Mouse (Mus musculus): ENCODE measurements around the gene Mid2.
A peak's percentile ranks its signal among the peaks of the same experiment; 100 is the strongest.
"Not testable (repeated sequence)": the region's sequence is repeated elsewhere in the genome, so short reads cannot be mapped to it uniquely, and the experiment has no call there.

Mid2 gene

DNA sequence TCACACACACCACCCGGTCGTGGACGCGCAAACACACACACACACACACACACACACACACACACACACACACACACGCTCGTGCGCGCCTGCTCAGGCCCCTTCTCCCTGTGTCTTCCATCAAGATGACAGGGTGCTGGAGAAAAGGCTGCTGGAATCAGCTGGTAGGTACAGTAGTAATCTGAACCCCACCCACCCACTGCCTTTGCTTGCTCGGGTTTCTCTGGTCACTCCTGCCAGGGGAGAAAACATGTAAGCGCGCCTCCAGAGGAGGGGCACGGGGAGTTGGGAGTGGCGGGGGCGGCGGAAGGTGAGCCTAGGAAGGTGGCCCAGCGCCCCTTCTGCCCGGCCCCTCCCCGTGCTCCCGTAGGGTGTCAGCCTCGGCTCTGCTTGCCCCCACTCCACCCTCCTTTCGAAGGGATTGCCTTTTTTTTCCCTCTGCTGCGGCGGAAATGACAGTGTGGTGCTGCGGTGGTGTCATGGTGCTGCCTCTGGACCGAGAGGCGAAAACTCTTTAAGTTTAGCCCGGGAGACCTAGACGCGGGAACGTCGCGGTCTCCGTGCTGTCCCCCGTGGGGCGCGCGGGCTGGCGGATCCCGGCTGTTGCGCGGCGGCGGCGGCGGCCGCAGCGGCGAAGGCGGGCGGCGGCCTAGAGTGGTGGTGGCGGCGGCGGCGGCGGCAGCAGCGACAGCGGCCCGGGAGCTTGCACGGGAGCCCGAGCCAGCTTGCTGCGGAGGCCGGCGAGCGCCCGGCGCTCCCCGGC lies at the start of gene Mid2:
Gene Mid2, plus strand, starts transcription at position 121 of the 763 bp plus-strand sequence.
- peak; percentile 47 for DNase-seq (ENCODE audit: extremely low spot score, low spot score)

DNA sequence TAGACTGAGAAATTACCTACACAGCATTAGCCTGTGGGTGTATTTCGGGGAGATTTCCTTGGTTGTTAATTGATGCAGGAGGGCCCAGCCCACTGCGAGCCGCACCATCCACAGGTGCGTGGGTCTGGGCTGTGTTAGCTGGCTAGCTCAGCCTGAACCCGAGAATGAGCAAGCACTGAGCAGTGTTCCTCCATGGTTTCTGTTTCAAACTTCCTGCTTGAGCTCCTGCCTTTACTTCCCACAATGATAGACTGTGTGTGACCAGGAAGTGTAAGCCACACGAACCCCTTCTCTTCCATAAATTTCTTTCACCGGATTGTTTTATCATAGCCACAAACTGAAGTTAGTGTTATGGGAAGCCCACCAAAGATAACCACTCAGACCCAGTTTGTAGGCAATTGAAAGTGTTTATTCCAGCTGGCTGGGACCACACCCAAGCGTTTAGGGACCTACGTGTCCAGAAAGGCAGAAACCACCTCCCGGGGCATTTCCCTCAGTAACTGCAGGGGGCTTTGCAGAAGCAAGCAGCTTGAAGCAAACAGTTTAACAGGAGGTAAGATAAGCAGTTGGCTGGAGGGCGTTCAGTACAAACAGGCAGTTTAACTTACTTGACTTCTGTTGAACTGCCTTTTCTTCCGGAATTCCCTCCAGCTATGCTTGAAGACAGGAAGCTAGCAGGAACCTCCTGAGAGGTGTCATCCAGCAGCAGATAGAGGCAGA lies 39.4 kb upstream of the Mid2 start:
- DNase-seq (ENCODE audit: extremely low spot score, low spot score) = no peak

DNA sequence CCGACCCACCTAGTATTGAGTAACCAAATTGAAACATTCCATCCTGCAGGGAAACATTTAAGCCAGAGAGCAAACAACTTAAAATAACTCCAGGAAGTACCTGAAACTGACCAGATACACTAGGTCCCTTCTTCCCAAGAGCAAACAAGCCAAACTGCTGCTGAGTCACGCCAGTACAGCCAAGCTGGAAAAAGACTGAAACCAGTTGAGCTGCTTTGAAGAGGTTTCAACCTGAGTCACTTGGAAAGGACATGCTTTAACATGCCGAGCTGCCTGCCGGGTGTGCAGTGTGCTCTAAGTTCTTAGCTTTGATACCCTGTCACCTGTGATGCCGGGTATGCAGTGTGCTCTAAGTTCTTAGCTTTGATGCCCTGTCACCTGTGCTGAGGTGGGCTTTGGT lies 26.4 kb upstream of the Mid2 start:
- no peak for DNase-seq (ENCODE audit: extremely low spot score, low spot score)

DNA sequence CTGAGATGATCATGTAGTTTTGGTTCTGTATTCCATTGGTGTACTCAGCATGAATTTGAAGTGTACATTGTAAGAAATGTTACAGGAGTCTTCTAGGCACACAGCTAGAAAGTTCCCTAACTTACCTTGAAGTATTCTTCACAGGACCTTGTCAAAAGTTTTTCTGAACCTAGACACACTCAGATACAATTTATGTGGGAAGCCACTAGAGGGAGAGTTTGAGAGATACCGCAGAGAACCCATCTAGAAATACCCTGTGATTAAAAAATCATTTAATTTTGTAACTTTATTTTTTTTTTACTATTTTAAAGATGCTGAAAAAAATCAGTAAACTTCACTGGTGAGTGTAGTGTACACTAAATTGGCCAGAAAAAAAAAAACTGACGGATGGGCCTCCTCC lies 24.8 kb upstream of the Mid2 start:
- no peak for DNase-seq (ENCODE audit: extremely low spot score, low spot score)

DNA sequence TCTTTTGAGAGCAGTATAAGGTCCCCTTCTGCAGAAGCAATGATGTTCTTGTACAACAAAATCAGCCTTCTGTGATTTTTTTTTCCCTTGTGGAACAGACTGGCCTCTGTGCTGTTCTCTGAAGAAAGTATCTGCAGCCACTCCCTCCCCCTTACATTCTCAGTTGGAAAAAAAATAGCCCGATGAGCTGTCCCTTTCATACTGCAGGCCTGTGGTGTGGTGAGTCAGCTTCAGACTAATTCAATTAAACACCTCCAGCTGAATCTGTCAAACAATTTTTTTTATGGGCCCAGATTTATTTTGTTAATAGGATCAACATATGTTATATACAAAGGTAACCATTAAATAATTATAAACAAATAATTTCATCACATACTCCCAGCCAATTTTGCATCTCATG lies 3.7 kb upstream of the Mid2 start:
- no peak for DNase-seq (ENCODE audit: extremely low spot score, low spot score)

DNA sequence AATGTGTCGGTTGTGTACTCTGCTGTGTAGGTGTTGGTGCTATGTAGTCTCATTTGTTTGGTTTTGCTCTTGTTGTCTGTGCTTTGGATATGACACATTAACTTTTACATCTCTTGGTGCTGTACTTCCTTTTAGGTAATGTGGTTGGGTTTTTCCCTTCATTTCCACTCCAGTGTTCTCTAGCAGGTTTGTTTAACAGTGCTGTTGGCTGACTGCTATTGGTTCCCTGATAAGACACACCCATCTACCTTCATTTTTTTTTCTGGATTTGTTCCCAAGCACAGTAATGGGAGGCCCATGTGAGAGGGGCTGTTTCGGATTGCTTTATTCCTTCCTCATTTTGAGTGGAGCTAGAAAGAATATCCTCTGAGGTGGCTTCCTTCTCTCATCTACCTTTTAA lies 883 bp upstream of the Mid2 start:
- DNase-seq (ENCODE audit: extremely low spot score, low spot score) = no peak

DNA sequence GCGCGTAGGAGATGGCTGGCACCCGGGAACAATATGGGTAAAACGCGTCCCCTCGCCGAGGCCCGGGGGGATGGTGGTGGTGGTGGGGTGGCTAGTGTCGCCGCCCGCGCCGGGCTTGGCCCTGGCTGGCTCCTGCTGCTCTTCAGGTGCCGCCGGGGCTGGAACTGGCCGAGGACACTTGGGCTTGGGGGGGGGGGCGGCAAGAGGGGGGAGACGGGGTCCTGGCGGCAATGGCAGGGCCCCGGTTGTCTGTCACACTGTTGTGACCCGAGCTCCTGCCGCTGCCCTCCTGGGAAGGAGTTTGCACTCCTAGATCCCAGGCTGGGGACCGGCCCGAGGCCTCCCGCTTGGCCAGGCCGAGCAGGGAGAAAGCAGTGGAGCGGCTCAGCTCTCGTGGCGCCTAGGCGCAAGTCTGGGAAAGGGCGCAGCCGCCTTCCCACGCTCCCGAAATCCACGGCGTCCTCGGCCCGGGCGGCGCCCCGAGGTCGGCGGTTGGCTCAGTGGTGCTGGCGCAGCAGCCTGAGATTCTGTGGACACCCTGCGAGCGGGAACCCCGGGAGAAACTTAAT lies 927 bp downstream of the Mid2 start:
- DNase-seq (ENCODE audit: extremely low spot score, low spot score) = no peak

DNA sequence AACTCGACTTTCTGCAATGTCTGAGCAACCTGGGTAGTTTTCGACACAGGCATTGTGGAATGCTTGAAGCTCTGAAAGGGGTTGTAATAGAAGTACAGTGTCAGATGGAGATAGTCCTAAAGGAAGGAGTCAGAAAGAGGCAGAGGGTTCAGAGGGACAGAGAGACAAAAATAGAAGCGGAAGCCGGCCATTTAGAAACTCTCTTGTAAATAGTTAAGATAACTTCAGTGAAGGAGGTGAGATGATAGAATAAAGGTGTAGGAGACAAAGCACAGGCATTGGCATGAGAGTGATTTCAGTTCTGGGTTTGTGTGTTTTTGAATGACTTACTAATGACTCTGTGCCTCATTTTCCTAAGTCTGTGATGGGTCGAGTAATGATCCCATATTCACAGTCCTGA lies 11.0 kb downstream of the Mid2 start:
- DNase-seq (ENCODE audit: extremely low spot score, low spot score) = no peak

DNA sequence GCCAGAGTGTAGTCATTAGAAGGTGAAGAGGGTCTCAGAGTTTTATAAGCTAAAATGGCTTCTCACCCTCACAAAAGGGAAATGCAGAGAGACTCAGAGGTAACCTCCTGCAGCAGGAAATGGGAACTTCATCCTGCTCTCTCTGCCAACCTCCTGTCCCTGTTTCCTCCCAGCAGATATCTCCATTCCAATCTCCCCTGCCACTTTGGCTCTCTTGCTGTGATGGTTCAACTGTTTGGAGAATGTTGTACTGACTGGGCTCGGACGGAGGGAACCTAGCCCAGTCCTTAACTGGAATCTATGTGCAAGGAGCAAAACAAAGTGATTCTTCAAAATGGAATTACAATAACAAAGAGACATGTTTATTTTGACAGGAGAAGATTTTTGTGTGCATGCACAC lies 23.9 kb downstream of the Mid2 start:
- DNase-seq (ENCODE audit: extremely low spot score, low spot score) = no peak

DNA sequence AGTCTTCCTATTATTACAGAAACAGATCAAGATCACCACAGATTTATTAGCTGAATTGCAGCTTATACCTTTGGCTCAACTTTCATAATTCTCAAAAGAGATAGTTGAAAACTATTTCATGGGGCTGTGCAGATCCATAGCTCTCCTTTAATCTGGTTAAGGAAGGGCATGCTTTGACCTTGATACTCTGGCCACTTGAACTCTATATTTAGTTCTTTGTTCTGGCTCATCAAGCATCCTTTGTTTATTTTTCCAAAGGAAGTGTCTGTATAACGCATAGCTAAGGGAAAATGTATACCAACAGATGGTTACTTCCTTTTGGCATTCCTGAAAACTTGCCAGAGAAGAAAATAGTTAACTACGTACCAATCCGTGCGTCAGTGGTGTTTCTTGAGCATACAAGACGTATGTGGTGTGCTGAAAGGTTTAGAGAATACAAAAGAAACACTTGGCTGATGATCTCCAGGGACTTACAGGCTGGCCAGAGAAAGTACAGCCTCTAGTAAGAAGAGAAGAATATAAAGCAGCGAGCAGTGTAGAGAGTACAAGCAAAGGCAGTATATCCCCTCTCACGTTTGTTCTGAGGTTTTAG lies 33.6 kb downstream of the Mid2 start:
- DNase-seq (ENCODE audit: extremely low spot score, low spot score) = not testable (repeated sequence)

DNA sequence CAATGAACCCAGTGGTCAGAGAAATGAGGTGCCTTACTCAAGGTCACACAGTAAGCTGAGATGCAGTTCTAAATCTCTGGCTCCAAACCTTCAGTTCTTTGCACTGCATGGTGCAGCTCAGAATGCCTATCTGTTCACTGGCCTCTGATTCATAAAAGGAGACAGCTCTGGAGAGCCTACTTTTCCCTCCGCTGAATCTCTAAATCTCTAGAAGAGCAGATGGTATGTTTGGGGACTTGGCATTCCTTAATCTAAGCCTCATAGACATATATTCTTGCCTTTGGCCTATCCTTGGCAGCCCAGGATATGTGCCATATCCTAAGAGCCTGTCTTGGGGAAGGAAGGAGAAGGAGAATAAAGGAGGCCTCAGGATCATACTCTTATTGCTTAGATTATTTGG lies 38.8 kb downstream of the Mid2 start:
- DNase-seq (ENCODE audit: extremely low spot score, low spot score) = no peak

DNA sequence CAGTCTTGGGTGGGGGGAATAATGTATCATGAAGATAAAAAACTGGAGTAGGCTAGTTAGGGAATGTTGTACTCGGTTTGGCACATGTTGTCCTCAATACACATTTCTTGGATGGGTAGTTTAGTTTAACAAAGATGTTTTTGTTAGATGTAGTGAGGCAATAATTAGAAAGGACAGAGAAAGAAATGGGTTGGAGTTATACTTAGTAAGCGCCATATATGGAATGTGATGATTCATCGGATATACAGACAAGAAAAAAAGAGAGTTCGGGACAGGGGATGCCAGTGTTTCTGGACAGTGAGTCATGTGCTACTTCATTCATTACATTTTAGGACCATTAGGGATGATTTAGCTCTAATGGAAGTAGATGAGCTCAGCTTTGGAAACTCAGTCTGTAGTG lies 41.7 kb downstream of the Mid2 start:
- no peak for DNase-seq (ENCODE audit: extremely low spot score, low spot score)

DNA sequence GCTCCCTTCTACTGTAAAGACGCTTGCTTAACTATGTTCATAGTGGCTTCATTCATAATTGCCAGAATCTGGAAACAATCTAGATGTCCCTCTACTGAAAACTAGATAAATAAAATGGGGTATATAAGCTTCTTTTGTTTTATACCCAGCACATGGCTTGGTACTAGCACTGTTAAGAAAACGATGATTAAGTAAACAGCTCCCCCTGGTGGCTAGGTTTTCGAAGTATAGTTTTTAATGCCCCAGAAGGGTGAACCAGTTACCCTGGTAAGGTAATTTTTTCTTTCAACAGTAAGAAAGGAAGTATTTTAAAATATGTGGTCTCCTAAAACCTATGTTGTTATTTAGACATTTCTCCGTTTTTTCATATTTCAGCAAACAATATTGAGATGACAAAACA lies 58.0 kb downstream of the Mid2 start:
- DNase-seq (ENCODE audit: extremely low spot score, low spot score) = peak; percentile 14

DNA sequence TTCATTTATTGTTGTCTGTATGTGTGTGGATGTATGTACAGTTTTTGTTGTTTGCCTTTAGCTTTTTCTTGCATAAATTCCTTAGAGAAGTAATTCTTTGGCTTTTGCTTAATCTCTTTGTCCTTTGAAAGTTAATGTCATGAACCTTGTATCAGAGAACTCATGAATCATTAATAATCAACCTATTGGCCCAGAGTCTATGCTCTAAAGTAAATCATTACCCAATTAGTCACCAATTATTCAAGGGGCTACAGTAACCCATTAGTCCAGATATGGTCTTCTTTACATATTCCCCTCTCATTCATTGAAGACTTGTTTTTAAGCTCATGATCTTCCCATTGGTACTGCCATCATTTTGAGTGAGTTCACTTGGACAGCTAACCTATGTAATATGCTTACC lies 74.6 kb downstream of the Mid2 start:
- no peak for DNase-seq (ENCODE audit: extremely low spot score, low spot score)

DNA sequence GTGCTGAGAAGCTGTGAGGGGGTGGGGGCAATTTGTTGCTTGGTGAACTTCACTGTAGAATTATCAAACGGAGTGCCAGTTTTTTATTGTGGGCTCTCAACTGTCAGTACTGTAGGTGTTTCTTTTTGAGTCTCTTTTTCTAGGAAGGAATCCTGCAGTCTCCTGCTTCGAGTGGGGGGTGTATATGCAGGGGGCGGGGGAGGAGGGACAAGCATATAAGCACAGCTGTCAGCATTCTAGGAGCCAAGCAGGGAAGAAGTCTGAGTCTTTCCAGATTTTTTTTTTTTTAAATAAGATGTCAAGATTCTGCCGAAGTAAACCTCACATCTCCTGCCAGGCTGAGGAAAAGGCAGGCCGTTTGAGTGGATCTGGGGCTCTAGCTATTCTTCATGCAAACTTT lies 78.8 kb downstream of the Mid2 start:
- DNase-seq (ENCODE audit: extremely low spot score, low spot score) = no peak

DNA sequence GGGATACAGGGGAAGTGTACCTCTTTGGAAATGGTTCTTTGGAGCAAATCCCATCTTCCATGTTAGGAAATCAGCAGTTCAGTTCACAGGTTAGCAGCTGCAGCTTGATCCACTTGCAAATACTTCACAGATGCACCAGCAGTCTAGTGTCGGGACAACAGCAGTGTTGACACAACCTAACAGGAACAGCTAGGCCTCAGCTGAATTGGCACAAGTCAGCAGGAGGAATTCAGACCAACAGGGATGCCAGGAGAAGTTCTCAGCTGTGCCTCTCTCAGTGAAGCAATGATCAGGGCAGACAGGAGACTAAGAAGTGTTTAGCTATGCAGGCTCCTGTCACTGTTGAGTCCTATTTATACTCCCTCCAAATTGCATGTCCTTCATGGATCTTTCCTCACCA lies 105.4 kb downstream of the Mid2 start:
- DNase-seq (ENCODE audit: extremely low spot score, low spot score) = no peak

DNA sequence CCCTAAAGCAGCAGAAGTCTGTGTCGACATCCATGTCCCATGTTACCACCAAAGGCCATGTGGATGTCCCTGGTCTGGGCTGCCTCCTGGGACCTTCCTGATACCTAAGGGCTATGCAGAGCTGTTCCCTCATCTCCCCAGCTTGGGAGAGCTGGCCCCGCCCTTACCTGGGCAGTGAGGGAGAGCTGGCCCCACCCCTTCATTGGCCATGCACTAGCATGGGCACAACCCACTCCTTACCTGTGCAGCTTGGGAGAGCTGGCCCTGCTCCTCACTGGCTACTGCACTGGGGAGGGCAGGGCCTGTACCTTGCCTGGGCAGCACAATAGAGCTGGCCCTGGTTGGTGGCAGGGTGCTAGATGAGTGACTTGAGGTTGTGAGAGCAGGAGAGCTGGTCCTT lies 140.9 kb downstream of the Mid2 start:
- no peak for DNase-seq (ENCODE audit: extremely low spot score, low spot score)

DNA sequence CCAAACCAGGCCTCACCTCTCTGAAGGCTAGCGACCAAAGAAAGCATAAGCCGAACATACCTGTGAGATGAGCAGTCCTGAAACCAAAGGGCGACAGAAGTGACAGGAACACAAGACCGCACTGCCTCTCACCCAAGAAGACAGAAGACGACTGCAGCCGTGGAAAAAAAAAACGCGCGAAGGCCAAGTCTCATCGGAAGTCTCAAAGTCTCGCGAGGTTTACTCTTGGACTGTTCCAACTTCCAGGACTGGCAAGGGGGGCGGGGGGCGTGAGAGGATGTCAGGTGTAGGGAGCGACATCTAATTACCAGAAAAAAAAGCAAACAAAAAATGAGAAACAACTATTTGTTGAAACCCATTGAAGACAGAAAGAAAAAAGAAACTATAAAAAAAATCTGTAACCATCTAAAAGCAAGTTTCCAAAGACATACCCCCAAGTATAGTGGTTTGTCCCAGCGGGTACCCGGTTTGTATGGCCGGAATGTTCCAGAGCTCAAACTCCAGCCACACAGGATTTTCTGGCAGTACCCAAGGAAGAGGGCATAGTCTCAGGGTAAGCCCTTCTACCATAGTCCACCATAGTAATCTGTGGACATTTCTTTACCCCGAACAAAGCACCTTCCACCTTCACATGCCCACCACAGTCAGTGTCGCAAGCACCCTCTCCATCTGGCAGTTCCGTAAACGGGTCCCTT lies 149.1 kb downstream of the Mid2 start, which contains the start of gene Tex13b:
Gene Tex13b, minus strand, starts transcription at position 122 of the 695 bp plus-strand sequence.
- no peak for DNase-seq (ENCODE audit: extremely low spot score, low spot score)

Data from neural tube, embryonic 10.5 days (tissue).